Mouse (Mus musculus) layer of hippocampus, adult 9-10 months (tissue): Measurements from ENCODE around the gene Zc3h12d.

Experiments used
- DNase-seq: peaks from one replicate; pipeline ENCODE4 v3.0.0; 2022; ENCODE audit warnings: low spot score

Zc3h12d gene

GRCm38 (mm10) chr10:7832171-7832676 lies at the start of gene Zc3h12d:
Zc3h12d (plus strand) TSS chr10:7832470.
- DNase-seq: no peak

GRCm38 (mm10) chr10:7787319-7787718 lies 45.0 kb upstream of the Zc3h12d start:
- no peak for DNase-seq

GRCm38 (mm10) chr10:7792254-7792750 lies 40.0 kb upstream of the Zc3h12d start:
- no peak for DNase-seq

- peak; percentile 72 for DNase-seq
Observed at GRCm38 (mm10) chr10:7792751-7793385, 39.4 kb upstream of the Zc3h12d start, which contains the start of the genes Ginm1 and Ppil4. Ginm1 (minus strand) TSS chr10:7792824. Ppil4 (plus strand) TSS chr10:7792891.

- no peak for DNase-seq
Observed at GRCm38 (mm10) chr10:7801258-7801657, 31.0 kb upstream of the Zc3h12d start.

- no peak for DNase-seq
Observed at GRCm38 (mm10) chr10:7802519-7803140, 29.6 kb upstream of the Zc3h12d start.

GRCm38 (mm10) chr10:7809937-7810336 lies 22.3 kb upstream of the Zc3h12d start:
- peak; percentile 45 for DNase-seq

- no peak for DNase-seq
Observed at GRCm38 (mm10) chr10:7816476-7816875, 15.8 kb upstream of the Zc3h12d start.

- no peak for DNase-seq
Observed at GRCm38 (mm10) chr10:7818676-7819075, 13.6 kb upstream of the Zc3h12d start.

GRCm38 (mm10) chr10:7819156-7819555 lies 13.1 kb upstream of the Zc3h12d start:
- DNase-seq: no peak

GRCm38 (mm10) chr10:7819603-7820002 lies 12.7 kb upstream of the Zc3h12d start:
- no peak for DNase-seq

GRCm38 (mm10) chr10:7820171-7820570 lies 12.1 kb upstream of the Zc3h12d start:
- DNase-seq: no peak

- no peak for DNase-seq
Observed at GRCm38 (mm10) chr10:7821981-7822380, 10.3 kb upstream of the Zc3h12d start.

GRCm38 (mm10) chr10:7824663-7825280 lies 7.5 kb upstream of the Zc3h12d start:
- DNase-seq: no peak

GRCm38 (mm10) chr10:7825281-7825665 lies 7.0 kb upstream of the Zc3h12d start:
- DNase-seq: no peak

- no peak for DNase-seq
Observed at GRCm38 (mm10) chr10:7826106-7826505, 6.2 kb upstream of the Zc3h12d start.

- DNase-seq: no peak
Observed at GRCm38 (mm10) chr10:7833377-7834165, 1.3 kb downstream of the Zc3h12d start.

GRCm38 (mm10) chr10:7834671-7835225 lies 2.5 kb downstream of the Zc3h12d start:
- DNase-seq: no peak

GRCm38 (mm10) chr10:7836902-7837301 lies 4.6 kb downstream of the Zc3h12d start:
- DNase-seq: no peak

GRCm38 (mm10) chr10:7837446-7837845 lies 5.2 kb downstream of the Zc3h12d start:
- no peak for DNase-seq

GRCm38 (mm10) chr10:7838036-7838435 lies 5.8 kb downstream of the Zc3h12d start:
- DNase-seq: no peak
